Mouse (Mus musculus): ENCODE data around the gene Hs6st3. TPM values are rescaled to one million over a fixed set of nuclear protein-coding genes. Genes with fewer than 3 reads are reported as not detected.
"Not testable (repeated sequence)": the region's sequence is repeated elsewhere in the genome, so short reads cannot be mapped to it uniquely, and the experiment has no call there.

The Hs6st3 gene
- total and polyA plus RNA-seq, 3 experiments = not detected

- Histone ChIP-seq H3K79me2 (replicated peaks; ENCODE audit: control insufficient read depth, extremely low read depth, insufficient read depth, poor library complexity, severe bottlenecking) (no peaks in the 10 kb centered on the region), H3K9me3 (replicated peaks; ENCODE audit: low read length) (peaks cover 29% of the 10 kb centered on the region), H3K27me3 (replicated peaks) (no peaks in the 10 kb centered on the region), H3K9ac (ENCODE audit: insufficient read depth, low read depth) (no peak overlapping the region), H3K4me1 (ENCODE audit: control insufficient read depth in 1 of 2, insufficient read depth in 2 of 2) (no peaks in the 10 kb centered on the region), H3K36me3 (replicated peaks in 1 of 2; ENCODE audit: control insufficient read depth in 1 of 2, insufficient read depth in 1 of 2, low read length in 1 of 2) (no peaks in the 10 kb centered on the region), H3K4me3 (replicated peaks in 1 of 3; ENCODE audit: low read depth in 2 of 3, low read length in 2 of 3, poor library complexity in 1 of 3) (no peak overlapping the region), H3K4me2 (ENCODE audit: insufficient read depth, low read depth, poor library complexity, severe bottlenecking) (no peak overlapping the region), H3K27ac (ENCODE audit: insufficient read depth, low read depth) (no peak overlapping the region)
- in situ Hi-C loops (cut with MboI; ENCODE audit: low pct_ligation_motif_present, low pct_unique_long_range_greater_than_20kb, low sequenced_read_pairs) = no loop called here
- TF ChIP-seq ZC3H11A (IDR thresholded peaks at IDR 0.05; ENCODE audit: low read depth, low read length) (no peak), CHD1 (IDR thresholded peaks at IDR 0.05; ENCODE audit: low read depth, low read length) (no peak), USF1 (IDR thresholded peaks at IDR 0.05; ENCODE audit: low read depth, low read length) (no peak), SMC3 (IDR thresholded peaks at IDR 0.05; ENCODE audit: low read depth, low read length) (no peak), POLR2AphosphoS2 (IDR thresholded peaks at IDR 0.05; ENCODE audit: low read depth, low read length) (no peak), MAZ (IDR thresholded peaks at IDR 0.05; ENCODE audit: low read depth, low read length) (no peak), BHLHE40 (IDR thresholded peaks at IDR 0.05; ENCODE audit: low read depth, low read length) (no peak), MEF2A (IDR thresholded peaks at IDR 0.05; ENCODE audit: borderline replicate concordance, low read depth, low read length) (no peak), USF2 (conservative IDR thresholded peaks at IDR 0.05; ENCODE audit: low read depth, low read length) (no peak), SIN3A (IDR thresholded peaks at IDR 0.05; ENCODE audit: low read length) (no peak), ZMIZ1 (IDR thresholded peaks at IDR 0.05; ENCODE audit: low read depth, low read length) (no peak), RAD21 (IDR thresholded peaks at IDR 0.05; ENCODE audit: low read depth, low read length) (no peak)
- dilution Hi-C loops (cut with MboI; ENCODE audit: extremely low pct_ligation_motif_present, extremely low pct_unique_long_range_greater_than_20kb, low sequenced_read_pairs) = no loop called here
- no peak for DNase-seq (ENCODE audit: extremely low read depth)
Observed at GRCm38 (mm10) chr14:119582039-119582508, 443.9 kb downstream of the Hs6st3 start.

GRCm38 (mm10) chr14:119585069-119585468 lies 446.9 kb downstream of the Hs6st3 start:
- H3K4me3 ChIP-seq (replicated peaks in 1 of 3; ENCODE audit: low read depth in 2 of 3, low read length in 2 of 3, poor library complexity in 1 of 3) = no peak overlapping the region
- TF ChIP-seq SIN3A (IDR thresholded peaks at IDR 0.05; ENCODE audit: low read length) (no peak), JUND (conservative IDR thresholded peaks at IDR 0.05; ENCODE audit: low read depth, low read length) (no peak), ETS1 (conservative IDR thresholded peaks at IDR 0.05; ENCODE audit: low read depth, low read length) (no peak), ZC3H11A (IDR thresholded peaks at IDR 0.05; ENCODE audit: low read depth, low read length) (no peak), MEF2A (IDR thresholded peaks at IDR 0.05; ENCODE audit: borderline replicate concordance, low read depth, low read length) (no peak), UBTF (IDR thresholded peaks at IDR 0.05; ENCODE audit: low read depth, low read length) (no peak), TBP (conservative IDR thresholded peaks at IDR 0.05; ENCODE audit: low read depth, low read length) (no peak)
- no peaks in the 10 kb centered on the region for H3K36me3 ChIP-seq (replicated peaks in 1 of 2; ENCODE audit: control insufficient read depth in 1 of 2, insufficient read depth in 1 of 2, low read length in 1 of 2)
- peaks cover 33% of the 10 kb centered on the region for H3K9me3 ChIP-seq (replicated peaks; ENCODE audit: low read length)
- H3K9ac ChIP-seq (ENCODE audit: insufficient read depth, low read depth) = no peak overlapping the region
- dilution Hi-C loops (cut with MboI; ENCODE audit: extremely low pct_ligation_motif_present, extremely low pct_unique_long_range_greater_than_20kb, low sequenced_read_pairs) = no loop called here
- DNase-seq (ENCODE audit: extremely low read depth) = no peak
- in situ Hi-C loops (cut with MboI; ENCODE audit: low pct_ligation_motif_present, low pct_unique_long_range_greater_than_20kb, low sequenced_read_pairs) = no loop called here
- no peaks in the 10 kb centered on the region for H3K4me1 ChIP-seq (ENCODE audit: control insufficient read depth in 1 of 2, insufficient read depth in 2 of 2)
- H3K27ac ChIP-seq (ENCODE audit: insufficient read depth, low read depth) = no peak overlapping the region
- no peak overlapping the region for H3K4me2 ChIP-seq (ENCODE audit: insufficient read depth, low read depth, poor library complexity, severe bottlenecking)
- no peaks in the 10 kb centered on the region for H3K79me2 ChIP-seq (replicated peaks; ENCODE audit: control insufficient read depth, extremely low read depth, insufficient read depth, poor library complexity, severe bottlenecking)
- no peaks in the 10 kb centered on the region for H3K27me3 ChIP-seq (replicated peaks)

GRCm38 (mm10) chr14:119587365-119587764 lies 449.2 kb downstream of the Hs6st3 start:
- peaks cover 28% of the 10 kb centered on the region for H3K9me3 ChIP-seq (replicated peaks; ENCODE audit: low read length)
- H3K79me2 ChIP-seq (replicated peaks; ENCODE audit: control insufficient read depth, extremely low read depth, insufficient read depth, poor library complexity, severe bottlenecking); H3K27ac ChIP-seq (ENCODE audit: insufficient read depth, low read depth); H3K27me3 ChIP-seq (replicated peaks); H3K4me1 ChIP-seq (ENCODE audit: control insufficient read depth in 1 of 2, insufficient read depth in 2 of 2); H3K4me2 ChIP-seq (ENCODE audit: insufficient read depth, low read depth, poor library complexity, severe bottlenecking); H3K9ac ChIP-seq (ENCODE audit: insufficient read depth, low read depth); H3K4me3 ChIP-seq (replicated peaks in 1 of 3; ENCODE audit: low read depth in 2 of 3, low read length in 2 of 3, poor library complexity in 1 of 3); in situ Hi-C loops (cut with MboI; ENCODE audit: low pct_ligation_motif_present, low pct_unique_long_range_greater_than_20kb, low sequenced_read_pairs); dilution Hi-C loops (cut with MboI; ENCODE audit: extremely low pct_ligation_motif_present, extremely low pct_unique_long_range_greater_than_20kb, low sequenced_read_pairs); H3K36me3 ChIP-seq (replicated peaks in 1 of 2; ENCODE audit: control insufficient read depth in 1 of 2, insufficient read depth in 1 of 2, low read length in 1 of 2); DNase-seq (ENCODE audit: extremely low read depth): not testable (repeated sequence)
